Mouse (Mus musculus) lung, postnatal 25 days (tissue): ENCODE data around the gene Wdr82.

ENCODE experiments used
- DNase-seq: peaks from one replicate; pipeline ENCODE4 v3.0.0; 2022; ENCODE audit warnings: low spot score

Wdr82 gene

DNA sequence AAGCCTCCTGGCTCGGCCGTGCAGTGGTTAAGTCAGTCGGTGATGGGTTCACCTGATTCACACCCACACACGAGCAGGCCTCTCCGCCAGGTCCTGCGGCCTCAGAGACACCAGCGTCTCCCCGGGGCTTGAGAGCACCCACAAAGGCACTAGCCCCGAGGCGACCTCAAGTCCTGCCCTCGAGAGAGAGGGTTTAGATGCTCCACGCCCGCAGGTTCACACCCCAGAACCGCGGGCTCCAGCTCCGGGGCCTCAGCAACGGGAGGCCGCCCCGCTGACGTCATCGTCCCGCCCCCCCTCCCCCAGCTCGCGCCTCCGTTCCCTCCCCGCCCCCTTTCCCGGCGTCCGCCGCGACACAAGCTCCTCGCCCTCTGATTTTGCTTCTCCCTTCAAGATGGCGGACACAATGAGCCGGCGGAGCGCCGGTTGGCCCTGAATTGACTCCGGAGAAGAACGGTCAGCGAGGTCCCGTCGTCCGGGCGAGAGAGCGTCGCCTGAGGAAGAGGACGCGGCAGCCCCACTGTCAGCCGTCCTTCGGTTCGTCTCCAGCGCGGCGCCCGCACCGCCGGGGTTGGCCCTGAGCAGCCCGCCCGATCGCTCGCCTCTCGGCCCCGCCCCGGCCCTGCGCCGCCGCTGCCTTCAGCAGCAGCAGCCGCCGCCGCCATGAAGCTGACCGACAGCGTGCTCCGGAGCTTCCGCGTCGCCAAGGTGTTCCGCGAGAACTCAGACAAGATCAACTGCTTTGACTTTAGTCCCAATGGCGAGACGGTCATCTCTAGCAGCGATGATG, at the start of gene Wdr82:
Wdr82 (plus strand) TSS at position 373 of the 790 bp plus-strand sequence.
- DNase-seq = peak; percentile 91

DNA sequence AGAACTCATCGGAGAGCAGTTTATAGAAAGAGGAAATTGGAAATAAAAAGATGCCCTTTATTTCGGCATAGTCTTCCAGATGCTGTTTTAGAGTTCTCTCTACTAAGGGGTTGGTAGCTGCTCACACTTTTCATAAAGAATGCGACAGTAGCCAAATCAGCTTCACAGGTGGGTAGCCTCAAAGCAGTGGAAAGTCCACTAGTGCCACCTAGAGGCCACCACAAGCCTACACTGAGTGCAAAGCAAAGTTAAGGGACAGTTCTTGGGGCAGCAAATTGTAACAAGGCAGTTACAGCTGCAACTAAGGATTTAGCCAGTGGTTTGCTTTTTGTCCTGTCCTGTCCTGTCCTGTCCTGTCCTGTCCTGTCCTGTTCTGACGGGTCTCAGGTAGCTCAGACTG, 47.1 kb upstream of the Wdr82 start:
- DNase-seq = peak; percentile 26

DNA sequence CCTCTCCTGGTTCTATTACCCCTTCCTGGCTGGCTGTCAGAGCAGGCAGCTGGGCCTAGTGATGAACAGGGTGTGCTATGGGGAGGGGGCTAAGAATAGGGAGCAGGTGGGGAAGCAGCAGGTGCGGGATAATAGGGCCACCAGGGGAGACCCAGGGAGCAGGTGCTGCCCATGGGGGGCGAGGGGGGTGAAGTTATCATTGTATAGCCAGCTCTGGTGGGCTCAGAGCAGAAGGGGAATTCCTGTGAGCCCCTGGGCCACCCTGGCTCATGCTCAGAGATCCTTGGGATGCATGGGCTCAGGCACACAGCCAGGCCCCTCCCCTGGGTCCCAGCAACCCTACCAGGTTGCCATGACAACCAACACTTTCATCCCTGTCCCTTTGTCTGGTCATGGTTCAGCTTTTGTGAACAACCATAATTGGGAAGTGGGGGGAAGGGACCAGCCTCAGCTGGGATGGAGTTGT, 43.9 kb upstream of the Wdr82 start:
- no peak for DNase-seq

DNA sequence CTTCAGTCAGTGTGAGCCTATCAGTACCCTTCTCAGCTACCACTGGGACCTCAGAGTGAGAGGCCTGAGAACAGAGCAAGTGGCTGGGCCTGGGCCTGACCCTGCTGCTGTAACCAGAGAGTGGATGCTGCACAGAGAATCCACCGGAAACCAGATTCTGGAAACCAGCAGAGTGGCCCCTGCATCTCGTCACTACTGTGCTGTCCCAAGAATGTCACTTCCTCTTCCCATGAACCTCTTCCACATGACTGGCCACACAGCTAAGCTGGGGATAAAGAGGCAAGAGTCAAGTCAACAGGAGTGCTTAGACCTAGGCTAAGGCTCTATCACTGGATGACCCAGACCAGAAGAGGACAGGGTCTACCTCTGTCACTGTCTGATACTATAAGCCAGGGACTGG, 41.7 kb upstream of the Wdr82 start:
- DNase-seq = no peak

DNA sequence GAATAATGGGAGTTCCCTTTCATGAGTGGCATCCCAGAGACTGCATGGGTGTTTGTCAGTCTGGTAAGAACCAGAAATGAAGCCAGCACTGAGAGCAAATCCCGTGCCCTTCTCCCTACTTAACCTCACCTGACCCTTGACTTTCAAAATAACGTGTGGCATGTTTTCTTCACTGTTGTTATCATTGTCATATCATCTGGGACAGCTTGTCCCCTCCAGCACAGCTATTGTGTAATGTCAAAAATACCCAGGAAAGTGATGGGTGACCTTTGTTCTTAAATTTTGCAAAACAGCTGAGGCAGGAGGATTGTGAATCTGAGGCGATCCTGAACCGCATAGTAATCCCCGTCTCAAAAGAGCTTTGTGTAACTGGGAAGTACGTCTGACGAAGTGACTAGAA, 40.5 kb upstream of the Wdr82 start:
- no peak for DNase-seq

DNA sequence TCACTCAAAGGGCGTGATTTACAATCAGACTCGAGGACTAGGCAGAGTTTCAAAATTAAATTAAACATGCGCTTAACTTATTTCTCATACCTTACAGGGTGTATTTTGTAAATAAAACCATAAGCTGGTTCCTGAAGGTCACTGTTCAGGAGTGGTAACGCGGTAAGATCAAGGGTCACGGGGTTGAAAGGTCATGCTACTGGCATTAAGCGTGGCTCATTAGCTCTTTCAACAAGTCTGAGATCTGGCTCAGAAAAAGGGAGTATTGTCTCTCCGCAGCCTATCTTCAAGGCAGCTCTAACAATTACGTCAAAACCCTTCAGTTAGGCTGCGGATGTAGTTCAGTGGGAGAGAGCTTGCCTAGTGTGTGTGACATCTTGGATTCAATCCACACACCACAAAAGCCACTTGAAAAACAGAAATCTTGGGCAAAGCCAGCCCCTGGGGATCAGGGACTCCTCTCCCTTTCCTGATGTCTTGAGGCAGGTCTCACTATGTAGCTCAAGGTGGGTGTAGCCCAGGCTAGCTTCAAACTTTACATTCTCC, 33.0 kb upstream of the Wdr82 start:
- no peak for DNase-seq

DNA sequence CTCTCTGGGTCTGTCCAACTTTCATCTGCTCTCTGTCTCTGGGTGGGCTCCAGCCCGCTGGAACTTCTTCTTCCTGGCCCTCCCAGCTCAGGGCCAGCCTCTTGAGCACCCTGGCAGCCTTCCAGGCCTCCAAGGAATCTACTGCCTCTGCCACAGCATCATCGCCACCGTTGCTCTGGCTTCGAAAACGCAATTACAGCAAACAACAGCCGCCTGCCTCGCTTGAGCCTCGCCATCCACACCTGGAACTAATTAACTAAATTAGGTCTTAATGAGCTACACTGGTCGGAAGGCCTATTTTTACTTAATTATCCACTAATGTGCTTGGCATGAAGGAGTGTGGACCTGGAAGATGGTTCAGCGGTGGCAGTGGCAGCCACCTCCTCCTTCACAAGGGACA, 31.0 kb upstream of the Wdr82 start:
- no peak for DNase-seq

DNA sequence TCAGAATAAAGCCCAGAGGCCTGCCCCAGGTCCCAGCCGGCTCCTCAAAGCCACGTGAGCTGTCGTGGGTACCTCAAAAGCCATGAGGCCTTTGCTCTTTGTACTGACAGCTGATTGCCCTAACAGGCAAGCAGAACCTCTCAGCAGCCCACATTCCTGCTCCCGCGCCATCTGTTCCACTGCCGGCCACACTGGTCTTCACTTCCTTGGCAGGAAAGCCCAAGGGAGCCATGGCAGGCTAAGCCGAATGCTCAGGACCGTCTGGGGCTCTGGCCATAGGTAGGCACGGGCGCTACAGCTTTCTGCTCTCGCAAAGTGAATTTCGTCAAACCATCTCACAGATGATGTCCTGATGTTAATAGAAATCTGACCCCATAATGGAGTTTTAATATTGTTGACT, 28.8 kb upstream of the Wdr82 start:
- DNase-seq = no peak

DNA sequence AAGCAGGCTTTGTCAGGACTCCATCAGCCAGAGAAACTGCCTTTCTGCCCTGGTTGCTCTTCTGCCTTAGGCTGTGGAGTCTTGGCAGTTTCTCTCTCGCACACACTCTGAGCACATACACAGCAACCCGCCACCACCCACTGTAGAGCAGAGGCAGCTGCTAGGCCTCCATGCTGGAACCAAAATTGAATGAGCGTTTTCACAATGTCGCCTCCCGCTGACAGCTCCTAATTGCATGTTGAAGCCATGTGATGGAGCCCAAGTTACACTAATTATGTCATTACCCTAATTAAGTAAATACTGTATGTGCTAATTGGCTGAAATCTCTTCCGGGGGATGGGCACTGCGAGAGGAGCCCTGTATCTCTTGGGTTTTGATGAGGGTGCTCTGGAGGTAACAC, 26.6 kb upstream of the Wdr82 start:
- no peak for DNase-seq

DNA sequence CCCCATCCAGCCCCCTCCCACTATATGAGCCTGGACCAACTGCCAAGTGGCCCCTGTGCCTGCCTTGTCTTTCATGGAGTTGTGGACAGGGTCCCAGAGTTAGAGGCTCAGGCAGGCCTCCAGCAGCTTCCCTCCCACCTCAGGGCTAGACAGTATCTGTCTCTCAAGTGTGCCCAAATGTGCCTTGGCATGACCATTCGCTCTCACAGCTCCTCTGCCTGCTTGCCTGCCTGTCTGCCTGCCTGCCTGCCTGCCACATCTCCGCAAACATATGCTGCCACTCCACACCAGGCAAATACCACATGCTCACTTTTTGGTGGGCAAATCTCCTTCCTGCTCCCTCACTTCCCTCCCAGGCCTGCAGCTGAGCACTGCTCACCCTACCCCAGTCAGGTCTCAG, 25.1 kb upstream of the Wdr82 start:
- DNase-seq = no peak

DNA sequence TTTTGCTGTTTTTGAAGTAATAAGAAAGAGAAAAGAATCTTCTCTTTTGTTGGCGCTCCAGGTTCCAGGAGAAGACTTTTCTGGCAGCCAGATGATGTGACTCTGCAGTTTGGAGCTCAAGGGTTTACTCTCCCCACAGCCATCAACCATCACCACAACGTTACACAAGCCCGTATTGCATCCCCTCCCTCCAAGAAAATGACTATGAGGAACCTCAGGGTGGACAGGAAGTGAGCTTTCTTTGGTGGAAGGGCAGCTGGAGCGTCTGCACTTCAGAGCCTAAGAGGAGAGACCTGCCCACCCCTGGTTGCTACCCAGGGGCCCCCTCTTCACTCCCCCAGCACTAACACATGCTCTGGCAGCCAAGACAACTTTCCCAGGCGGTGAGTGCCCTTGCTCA, 23.4 kb upstream of the Wdr82 start:
- no peak for DNase-seq

DNA sequence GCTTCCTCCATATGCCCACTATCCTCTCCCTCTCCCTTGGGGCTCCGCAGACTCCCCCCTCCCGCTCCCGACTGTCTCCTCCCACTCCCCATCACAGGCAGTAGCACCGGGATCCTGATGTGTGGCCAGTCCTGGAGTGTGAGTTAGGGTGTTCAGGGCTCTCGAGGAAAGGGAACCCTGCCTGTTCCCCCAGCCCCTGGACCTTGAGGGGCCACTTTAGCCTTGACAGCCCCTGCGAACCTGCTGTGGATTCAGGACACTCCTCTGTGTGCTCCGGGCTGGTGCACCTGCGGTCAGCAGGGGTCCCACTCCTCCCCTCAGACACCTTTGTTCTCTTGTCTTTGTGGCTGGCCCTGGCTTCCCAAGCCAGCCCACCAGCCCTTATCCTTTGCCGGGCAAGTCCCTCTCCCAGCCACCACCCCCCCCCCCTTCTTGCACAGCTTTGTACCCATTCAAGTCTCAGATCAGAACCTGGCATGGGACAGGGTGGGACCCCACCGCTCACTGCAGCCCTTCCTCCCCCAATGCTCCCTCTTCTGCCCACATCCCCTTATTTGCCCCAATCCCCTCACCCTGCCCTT, 22.8 kb upstream of the Wdr82 start:
- no peak for DNase-seq

DNA sequence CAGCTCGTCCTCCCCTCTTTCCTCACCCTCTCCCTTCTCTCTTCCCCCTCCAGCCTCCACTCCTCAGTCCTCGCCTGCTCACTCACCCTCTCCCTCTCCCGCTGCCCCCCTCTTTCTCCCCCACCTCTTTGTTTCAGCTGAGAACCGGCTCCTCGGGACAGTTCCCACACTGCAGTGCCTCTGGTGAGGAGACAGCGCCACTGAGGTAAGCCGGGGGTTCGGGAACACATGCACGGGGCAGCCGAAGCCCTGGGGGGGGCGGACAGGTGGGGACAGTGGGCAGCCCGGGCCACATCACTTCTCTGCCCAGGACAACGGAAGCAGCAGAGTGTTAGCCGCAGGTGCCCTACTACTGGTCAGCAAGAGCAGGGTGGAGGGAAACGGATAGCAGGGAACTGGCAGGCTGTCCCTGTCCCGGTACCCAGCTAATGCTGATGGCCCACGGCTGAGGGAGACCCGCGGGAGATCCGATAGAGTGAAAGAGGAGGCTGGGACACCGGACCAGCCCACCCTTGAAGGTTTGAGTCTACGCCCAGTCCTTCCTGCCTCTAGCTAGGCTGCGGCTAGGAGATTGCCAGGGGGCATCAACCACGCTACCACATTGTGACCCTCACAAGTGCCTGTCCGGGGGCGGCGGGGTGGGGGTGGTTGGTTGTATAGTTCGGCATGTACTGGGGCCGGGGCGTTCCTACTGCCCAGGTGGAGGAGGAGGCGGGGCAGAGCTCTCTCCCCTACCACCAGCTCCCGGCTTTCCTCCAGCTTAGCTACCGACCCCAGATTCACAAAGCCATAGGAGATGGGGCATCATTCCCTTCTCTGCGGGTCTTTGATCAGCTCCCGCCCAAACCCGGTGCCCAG, 22.0 kb upstream of the Wdr82 start:
- DNase-seq = no peak

DNA sequence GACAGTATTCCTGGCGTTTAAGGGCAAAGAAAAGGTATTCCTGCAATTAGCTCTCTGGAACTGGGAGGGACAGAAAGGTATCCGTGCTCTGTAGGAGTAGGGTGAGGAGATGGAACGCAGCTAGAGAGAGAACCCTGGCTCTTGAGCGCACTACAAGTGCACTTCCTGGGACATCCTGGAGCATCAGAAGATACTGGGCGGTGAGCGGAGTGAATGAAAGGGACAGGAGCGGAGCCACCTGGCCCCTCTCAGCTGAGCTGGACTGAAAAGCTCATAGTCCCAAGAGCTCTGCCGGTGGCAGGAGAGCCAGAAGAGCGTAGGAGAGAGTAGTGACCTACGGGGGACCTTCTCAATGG, 21.4 kb upstream of the Wdr82 start:
- DNase-seq = no peak

DNA sequence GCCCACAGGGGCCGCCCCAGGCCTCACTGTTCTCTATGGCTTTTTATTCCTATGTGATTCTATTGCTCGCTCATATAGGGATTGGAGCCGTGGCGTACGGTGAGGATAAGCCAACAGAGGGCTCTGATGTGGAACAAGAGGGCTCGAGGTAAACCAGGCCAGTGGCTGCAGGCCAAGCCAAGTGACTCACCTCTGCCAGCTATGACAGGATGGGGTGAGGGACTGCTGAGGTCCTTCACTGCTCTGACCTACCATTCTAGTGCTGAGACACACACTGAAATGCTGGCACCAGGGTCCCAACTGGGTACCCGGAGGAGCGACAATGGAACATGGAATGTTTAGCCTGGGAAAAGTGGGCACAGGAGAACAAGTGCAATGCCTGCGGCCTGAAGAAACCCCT, 16.6 kb upstream of the Wdr82 start:
- no peak for DNase-seq

DNA sequence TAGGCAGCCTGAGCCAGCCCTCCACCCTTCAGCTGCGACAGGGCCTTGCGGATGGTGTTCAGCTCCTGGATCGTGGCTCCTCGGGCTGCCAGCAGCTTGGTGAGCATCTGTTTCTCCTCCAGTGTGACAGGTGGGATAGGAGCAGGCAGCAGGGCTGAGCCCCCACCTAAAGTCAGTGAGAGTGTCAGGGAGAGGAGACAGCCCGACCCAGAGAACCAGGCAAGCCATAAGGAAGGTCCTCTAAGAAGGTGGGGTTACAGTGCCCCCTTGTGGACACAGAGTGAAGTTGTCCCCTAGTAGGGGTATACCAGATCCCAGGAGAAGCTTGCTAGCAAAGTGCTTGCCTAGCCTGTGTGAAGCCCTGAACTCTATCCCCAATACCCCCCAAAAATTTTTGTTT, 14.3 kb upstream of the Wdr82 start:
- DNase-seq = peak; percentile 48

DNA sequence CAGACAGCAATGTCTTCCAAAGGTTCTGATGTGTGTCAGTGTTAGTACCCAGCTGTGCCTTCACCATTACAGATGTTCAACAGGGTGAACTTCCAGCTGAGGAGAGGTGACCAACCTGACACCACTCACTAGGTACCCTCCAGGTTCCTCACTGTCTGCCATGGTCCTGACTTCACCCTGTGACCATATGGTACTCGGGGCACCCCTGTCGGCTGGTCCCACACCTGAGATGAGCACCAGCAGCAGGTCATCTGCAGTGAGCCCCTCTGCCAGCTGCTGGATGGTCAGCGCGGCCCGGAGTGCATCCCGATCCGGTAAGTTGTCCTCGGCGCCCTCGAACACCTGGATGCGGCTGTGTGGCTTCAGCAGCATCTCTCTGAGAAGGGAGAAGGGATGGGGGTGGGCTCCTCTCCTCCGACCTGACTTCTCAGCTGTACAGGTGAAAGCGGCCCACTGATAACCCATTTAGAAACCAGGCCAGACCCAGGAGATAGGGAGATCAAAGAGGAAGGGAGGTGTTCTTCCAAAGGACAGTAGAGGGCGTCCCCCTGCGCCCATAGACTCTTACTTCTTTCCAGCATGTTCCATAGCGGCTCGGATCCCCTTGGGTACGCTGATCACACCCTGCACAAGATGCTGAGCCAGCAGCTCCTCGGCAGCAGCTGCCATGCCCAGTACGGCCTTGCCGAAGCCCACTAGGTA, 13.7 kb upstream of the Wdr82 start:
- DNase-seq = no peak

DNA sequence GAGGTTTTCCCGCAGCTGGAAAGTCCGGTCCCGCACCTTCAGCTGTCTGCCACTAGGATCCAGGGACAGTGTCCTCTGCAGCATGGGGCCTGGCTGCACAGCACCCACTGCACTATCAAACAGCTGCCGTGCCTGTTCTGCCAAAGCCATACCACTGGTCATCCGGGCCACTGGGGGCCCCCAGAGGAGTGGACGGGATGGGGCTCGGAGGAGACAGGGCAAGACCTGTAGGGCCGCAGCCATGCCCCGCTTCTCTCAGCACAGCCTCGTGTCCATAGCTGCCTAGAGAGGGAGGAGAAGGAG, 13.2 kb upstream of the Wdr82 start:
- no peak for DNase-seq

DNA sequence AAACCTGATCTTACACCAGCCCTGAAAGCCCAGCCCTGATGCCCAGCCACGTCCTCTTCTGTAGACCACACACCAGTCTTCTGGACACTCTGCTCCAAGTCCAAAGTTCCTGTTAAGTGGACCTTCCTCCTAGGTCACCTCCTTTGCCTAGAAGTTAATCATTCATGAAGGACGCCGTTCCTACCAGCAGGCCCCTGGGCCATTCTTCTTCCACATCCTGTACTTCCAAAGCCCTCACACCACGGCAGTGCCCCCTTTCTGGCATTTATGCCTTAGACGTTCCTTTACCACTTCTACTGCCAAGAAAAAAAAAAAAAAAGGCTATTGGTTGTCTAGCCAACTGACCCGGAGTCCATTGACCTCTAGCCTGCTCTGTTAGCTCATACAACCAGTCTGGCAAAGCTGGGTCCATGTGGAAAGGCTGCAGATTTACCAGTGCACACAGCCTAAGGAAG, 12.7 kb upstream of the Wdr82 start, which contains the start of gene Glyctk:
Glyctk (minus strand) TSS at position 102 of the 455 bp plus-strand sequence.
- no peak for DNase-seq

DNA sequence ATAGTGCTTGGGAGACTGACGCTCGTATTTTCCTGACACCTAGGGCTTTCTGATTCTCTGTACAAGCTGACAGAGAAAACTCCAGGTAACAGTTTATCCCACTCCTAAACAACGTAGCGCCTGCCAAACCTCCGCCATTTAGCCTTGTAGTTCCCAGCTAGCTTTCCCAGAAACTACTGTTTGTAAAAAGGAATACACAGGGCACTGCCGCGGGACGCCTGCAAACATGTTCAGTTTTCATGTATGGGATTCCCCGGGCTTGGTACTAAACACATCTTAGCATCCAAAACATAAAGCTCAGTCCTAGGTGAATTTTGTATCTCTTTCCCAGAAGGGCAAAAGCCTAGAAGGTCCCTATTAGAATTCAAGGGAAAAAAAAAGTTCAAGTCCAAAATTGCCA, 11.5 kb upstream of the Wdr82 start:
- no peak for DNase-seq

DNA sequence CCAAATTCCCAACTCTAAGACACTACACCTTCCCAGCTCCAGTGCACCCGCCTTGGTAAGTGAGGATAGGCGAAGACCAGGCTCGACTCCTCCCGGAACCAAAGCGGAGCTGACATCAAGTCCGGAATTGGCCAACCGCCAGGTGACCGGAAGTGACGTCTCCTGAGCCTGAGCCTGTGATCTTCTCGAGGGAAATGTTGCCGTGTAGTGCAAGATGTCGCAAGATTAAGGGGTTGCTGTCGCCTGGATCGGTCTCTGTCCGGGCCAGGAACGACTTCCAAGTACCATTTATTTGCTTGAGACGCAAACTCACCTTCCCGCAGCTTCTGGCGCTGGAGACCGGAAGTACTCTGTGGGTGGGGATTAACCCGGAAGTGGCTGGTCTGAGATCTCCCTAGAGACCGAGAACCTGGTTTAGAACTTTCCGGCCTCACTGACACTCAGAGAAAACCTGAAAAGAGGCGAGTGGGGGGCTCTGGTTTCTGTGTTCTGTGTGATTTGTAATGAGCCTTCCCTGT, 10.9 kb upstream of the Wdr82 start:
- DNase-seq = peak; percentile 95

DNA sequence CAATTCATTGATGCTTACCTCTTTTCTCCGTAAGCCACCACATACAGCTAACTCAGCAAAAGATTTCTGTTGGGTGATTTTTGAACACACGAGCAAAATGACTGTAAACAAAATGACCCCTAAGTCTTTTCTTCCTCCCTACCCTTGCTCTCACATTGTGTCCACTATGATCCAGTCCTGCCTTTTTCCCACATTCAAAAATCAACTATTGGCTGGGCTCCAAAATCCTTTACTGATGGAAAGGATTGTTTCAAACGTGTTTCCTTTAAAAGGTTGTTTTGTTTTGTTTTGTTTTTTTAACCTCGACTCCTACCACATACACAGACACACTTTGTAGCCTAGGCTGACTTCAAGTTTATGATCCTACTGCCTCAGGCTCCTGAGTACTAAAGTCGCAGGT, 10.3 kb upstream of the Wdr82 start:
- DNase-seq = no peak
